Mouse (Mus musculus) gastrocnemius, postnatal 25 days (tissue): Measurements from ENCODE around the gene Grik5. TPM values are rescaled to one million over a fixed set of nuclear protein-coding genes. Genes with fewer than 3 reads are reported as not detected.

Experiments
- DNase-seq: peaks from one replicate; pipeline ENCODE4 v3.0.0; 2022
- total RNA-seq, 2 experiments: library from RNA; stranded (reverse); gene quantifications; 1 replicate in 1 of 2; 2 replicates in 1 of 2; pipeline ENCODE4 v1.2.3; 2021

The Grik5 gene
- total RNA-seq, 2 experiments from 2014 or later: 2.3 to 2.7 TPM

DNA sequence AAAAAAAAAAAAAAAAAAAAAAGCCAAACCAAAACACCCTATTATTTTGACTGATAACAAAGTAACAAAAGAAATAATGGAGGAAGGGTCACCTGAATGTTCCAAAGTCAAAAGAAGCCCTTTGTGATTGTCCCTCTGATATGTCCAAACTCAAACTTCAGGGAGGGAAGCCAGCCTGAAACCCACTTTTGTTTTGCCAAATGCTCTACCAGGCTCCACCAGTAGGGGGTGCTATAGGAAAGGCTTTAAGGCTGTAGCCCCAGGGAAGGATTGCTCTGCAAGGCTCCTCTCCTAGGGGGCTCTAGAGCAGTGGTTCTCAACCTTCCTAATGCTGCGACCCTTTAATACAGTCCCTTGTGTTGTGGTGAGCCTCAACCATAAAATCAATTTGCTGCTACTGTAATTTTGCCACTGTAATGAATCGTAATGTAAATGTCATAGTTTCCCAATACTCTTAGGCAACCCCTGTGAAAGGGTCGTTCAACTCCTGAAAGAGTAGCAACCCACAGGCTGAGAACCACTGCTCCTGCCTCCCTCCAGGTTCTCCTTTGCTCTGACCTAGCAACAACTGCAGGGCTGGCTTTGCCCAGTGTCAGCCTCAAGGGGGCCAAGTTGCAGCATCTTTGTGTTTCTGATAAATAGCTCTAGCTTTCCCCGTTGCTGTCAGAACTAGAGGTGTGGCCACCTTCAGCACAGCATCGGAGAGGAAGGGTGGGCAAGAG lies 42.0 kb downstream of the Grik5 start:
- DNase-seq: peak; percentile 36

DNA sequence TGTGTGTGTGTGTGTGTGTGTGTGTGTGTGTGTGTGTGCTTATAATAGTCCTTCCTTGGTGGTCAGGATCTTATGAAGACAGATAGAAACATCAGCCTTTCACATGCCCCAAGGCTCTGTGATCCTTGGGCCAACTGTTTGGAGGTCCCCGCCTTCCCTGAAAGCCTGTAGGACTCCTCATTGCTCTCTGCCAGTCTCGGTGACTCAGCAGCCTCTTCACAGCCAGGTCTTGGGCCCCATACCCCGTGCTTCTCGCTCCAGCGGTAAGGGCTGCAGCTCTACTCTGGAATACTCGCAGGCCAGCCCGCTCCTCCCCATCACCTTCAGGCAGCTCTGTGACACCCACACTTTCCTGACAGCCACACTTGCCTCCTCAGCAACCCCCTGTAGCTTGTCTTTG lies 45.7 kb downstream of the Grik5 start:
- DNase-seq: no peak

DNA sequence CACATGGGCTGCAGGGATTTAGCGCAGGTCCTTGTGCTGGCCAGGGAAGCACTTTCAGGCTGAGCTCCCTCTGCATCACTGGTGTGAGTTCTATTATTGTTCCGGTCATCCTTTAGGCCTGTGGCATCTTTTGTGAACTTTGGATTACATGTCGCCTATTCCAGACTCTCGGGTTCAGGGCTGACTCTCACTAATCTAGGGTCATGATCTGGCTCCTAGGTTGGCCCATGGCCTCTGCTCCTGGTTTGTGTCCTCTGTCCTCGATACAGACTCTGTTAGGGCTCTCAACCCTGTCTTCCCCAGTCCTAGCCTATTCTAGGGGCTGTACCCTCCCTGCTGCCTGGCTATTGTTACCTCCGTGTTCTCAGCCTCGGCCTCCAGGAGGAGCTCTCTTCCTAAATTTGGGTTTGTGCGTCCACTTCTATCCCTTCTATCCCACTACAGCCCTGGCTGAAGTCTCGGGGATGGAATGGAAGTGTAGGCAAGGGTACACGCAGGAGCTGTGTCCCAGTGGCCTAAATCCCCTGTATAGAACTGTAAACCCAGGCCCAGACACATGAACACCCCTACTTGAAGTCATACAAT lies 46.2 kb downstream of the Grik5 start:
- DNase-seq: no peak

GRCm38 (mm10) chr7:25011592-25011991 lies 60.6 kb downstream of the Grik5 start:
- no peak for DNase-seq

DNA sequence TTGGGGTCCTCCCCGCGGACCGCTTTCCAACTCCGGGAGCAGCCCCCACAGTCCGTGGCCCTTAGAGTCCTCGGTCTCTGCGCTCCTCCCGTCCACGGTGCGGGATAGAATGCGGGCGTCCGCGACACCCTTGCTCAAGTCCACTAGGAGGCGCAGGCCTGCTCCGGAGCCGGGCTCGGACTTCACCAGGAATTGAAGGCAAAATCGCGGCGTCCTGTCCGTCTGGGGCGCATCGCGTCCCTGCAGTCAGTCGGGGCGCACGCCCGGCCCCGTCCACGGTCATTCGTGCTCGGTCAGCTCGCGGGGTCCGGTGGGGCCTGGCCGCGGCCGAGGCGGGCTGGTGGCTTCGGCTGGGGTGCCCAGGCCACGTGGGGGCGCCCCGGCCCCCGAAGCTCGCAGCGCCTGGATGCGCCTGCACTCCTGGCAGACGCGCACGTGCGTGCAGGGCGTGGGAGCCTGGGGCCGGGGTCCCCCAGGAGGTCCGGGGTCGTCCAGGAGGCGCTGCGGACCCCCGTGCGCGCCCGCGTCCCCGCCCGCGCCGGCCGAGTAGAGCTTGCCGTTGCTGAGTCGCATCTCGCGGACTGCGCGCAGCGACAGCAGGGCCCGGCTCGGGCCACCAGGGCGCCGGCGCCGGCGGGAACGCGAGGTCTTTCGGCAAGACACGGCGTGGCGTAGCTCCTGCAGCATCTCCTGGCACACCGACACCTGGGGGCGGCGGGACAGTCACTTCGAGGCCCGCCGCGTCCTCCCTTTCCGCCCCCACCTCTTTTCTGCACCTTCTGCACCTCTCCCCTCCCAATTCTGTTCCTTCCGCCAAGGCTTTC lies 61.8 kb downstream of the Grik5 start:
- DNase-seq: no peak

DNA sequence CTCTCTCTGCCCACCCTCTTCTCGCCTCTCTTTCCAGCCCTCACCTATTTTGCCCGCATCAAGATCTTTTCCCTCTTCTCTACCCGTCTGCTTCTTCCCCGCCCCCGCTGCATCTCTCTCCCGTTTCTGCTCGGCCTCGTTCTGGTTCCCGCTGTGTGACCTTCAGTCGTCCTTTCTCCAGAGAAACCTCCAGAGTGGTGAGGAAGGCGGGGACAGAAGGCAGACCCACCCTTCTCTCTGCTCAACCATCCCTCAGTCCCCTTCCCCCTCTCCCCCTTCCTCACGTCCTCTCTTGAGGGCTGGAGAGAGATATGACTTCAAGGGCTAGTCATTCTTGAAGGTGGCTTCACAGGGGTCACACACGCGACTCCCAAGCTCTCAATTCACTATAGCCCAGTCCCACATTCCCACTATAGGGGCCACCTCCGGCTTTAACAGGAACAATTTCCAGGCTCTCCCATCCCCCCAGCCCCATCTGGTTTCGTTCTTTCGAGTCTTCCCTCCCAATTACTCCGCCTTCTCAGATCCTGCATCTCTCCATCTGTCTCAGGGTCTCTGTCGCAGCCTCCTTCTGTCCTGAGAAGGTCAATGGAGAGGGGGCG lies 62.9 kb downstream of the Grik5 start:
- DNase-seq: no peak

GRCm38 (mm10) chr7:25008635-25009034 lies 63.5 kb downstream of the Grik5 start:
- DNase-seq: no peak

DNA sequence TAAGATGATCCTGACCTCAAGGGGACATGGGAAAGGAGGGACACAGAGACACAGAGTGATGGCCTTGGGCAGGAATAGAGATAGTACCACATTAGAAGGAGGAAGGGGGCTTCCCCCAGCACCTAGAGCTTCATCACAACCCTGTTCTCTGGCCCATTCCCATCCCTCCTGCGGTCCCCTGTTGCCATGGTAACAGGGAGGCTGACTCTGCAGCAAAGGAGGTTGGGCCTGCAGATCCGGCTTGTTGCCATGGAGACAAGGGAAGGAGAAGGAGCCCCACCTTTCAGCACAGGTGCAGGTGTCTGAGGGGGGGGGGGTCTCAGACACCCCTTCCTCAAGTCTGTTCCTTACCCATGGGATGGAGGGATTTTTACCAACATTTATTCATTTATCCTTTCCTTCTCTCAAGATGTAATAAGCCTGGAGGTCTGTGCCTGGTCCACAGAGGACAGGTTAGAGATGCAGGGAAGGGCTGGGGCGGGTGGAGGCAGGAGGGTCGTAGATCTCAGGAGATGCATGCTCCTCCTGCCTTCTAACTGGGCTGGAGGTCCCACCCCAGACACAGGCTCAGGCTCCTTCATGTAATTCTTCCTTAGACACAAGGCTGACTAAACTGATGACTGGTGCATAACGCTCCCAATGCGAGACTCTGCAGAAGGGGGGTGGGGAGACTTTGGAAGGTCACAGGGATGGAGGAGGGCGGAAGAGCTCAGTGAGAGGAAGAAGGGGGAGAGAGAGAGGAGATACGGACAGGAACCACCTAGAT lies 64.4 kb downstream of the Grik5 start:
- no peak for DNase-seq

DNA sequence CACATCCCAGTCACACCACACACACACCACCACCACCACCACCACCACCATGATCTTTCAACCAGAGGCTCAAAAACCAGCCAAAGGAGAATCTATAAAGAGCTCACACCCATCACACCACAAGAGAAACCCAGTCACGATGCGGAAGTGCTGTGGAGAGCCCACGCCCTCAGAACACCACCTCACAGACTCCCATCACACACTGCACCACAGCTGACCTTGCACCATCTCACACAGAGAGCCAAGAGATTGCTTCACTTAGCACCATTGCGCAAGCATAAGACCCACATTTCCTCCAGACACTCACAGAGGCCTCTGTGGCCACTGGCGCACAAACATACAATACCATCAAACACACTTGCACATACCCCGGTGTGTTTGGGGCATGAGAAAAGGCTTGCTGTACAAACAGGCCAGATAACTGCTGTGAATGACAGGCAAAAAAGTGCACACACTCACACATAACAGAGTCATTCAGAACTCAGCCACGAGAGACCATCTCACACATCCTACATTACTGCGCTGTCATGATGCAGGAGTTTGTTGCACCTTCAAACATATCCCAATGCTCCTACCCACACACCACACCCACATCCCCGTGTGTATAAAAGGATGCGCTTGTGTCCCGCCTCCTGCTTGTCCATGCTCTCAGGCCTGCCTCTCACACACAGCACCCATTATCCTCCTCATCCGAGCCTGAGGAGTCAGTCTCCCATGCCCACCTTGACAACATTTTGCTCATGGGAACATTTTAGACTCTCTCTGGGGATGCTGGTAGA lies 65.4 kb downstream of the Grik5 start:
- DNase-seq: no peak

DNA sequence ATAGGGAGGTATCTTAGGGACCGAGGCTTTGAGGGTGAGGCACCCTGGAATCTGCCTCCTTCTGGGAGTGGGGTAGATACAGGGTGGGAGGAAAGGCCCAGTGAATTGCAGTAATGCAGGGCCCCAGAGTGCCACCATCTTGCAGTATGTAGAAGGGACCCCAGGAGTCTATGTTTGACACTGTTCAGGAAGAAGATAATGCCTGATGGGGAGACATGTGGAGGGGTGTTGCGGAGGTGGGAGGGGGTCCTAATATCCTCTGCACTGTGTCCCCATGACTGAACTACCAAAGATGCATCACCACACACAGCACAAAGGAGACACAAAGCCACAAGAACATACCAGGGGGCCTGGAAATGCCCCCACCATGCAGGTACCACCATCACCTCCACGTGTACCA lies 66.0 kb downstream of the Grik5 start:
- no peak for DNase-seq

DNA sequence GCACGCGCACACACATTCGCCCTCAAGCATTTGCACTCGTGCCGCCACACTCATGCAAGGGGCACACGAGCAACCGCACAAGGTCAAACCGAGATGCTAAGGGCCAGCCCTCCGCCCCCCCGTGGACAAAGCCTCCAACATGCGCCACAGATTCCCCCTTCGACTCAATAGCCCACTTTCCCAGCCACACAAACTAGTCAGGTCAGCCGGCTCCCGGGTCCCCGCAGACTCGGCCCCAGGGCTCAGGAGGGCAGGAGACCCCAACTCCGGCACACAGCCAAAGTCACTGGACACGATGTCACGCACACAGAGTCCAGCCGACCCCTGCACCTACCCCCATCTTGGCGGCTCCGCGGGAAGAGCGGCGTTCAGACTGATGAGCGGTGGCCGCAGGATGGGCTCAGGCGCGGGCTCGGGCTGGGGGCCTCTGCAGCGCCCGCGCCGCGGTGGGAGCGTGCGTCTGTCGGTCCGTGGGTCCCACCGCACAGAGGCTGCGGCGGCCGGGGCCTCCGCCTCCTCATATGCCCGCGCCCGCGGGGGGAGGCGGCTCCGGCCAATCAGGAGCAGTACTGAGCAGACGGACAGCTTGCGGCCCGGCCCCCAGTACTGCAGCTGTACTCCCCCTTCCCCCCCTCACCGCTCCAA lies 66.6 kb downstream of the Grik5 start, which contains the start of gene Atp1a3:
Atp1a3 (minus strand) TSS at position 538 of the 645 bp plus-strand sequence.
- DNase-seq: no peak

GRCm38 (mm10) chr7:25004806-25005205 lies 67.3 kb downstream of the Grik5 start:
- DNase-seq: no peak

DNA sequence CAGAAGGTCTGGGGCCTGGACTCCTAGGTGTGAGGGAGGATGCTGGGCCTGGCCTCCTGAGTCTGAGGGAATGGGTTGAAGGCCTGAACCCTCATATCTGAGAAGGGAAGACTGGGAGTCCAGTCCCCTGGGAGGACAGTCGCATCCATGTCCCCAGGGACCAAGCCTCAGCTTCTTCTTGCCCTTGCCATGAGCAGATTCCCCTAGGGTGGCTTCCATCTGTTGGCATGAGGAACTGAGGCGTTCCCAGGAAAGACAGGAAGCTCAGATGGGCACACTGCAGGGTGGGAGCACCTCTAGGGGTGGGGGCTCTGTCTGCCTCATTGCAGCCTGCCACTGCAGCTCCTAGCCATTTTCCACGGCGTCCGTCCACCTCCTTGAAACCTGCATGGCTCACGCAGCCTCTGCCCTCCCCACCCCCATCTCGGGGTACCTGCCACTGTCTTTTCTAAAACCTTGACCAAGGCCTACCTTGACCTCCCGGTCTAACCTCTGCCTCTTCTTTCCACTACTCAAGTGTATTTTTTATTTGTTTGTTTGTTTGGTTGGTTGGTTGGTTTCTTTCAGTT lies 68.2 kb downstream of the Grik5 start:
- no peak for DNase-seq

- DNase-seq: no peak
These were observed 68.9 kb downstream of the Grik5 start for GRCm38 (mm10) chr7:25003291-25003690.

DNA sequence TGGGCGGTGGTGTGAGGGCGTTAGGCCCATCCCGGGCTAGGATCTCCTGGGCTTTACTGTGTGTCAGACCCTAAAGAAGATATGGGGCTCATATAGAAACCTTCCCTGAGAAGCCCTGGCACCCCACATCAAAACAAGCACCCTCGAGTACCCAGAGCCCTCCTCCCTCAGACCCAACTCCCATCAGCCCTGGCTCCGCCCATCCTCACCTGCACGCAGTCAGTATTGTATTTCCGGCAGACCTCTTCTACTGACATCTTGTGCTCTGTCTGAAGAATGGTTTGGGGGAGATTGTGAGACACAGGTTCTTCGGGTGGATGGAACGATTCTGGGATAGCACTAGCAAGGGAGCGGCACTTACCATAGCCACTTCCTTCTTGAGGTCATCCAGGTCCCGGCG lies 71.4 kb downstream of the Grik5 start:
- DNase-seq: no peak

- DNase-seq: no peak
These were observed 71.9 kb downstream of the Grik5 start for GRCm38 (mm10) chr7:25000211-25000610.

- DNase-seq: no peak
These were observed 79.1 kb downstream of the Grik5 start for GRCm38 (mm10) chr7:24993081-24993480.

DNA sequence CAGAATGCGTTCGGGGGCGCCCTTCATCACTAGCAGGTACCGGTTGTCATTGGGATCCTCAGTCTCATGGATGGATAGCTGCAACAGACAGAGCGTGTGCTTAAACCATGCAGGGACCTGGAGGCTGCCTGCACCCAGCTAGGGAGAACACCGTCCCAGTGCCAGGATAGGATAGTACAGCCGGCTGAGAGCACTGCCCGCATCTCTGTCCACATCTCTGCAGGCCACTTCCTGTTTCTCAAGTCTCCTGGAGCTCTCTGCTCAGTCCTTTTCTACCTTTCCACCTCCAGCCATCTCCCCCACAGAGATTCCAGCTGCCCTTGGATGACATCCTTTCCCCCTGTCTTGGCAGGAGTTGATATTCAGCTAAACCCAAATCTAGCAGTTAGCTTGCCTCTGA lies 81.7 kb downstream of the Grik5 start:
- DNase-seq: no peak

DNA sequence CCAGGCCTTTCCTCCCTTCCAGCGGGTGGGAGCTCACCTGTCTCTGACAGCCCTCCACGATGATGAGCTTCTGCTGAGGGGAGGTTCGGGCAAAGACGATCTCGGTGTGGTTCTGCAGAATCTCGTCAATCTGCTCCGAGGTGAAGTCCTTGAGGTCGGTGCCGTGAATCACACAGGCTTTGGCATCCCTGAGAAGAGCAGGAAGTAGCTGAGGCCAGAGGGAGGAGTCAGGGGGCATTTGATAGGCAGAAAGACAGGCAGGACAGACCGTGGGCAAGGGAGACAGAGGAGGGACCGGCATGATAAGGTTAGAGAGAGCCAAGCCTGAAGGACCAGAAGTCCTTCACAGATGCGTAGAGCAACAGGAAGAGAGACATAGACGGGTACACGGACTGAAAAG lies 84.2 kb downstream of the Grik5 start:
- DNase-seq: no peak

GRCm38 (mm10) chr7:24985799-24986198 lies 86.3 kb downstream of the Grik5 start:
- DNase-seq: no peak
